In genomic region chr10:39926616-39927139, GRCm38 (mm10) we compare ENCODE assay signal across 8 mouse cellular contexts. TPM values are rescaled to one million over a fixed set of nuclear protein-coding genes. Genes with fewer than 3 reads are reported as not detected.
DNase-seq lines count a peak whose midpoint lies in the region; ATAC-seq and TF ChIP-seq lines count a peak whose summit lies in the region.

Gene Mfsd4b2, minus strand, starts transcription at chr10:39926923.

- 2% methylated on average over 31 of the region's 41 CpGs for whole genome bisulfite sequencing in lung, postnatal 0 days
- 1% methylated on average over 38 of the region's 41 CpGs for WGBS in embryonic facial prominence, embryonic 11.5 days
- under 1% methylated on average over 41 of the region's 41 CpGs for WGBS in hindbrain, embryonic 10.5 days
- 3% methylated on average over 40 of the region's 41 CpGs for WGBS in liver, embryonic 13.5 days (ENCODE audit: insufficient replicate concordance)
- WGBS in cerebellum, adult 2 months: 2% methylated on average over 41 of the region's 41 CpGs

- peak; percentile 35 for DNase-seq in lung, postnatal 0 days (ENCODE audit: low spot score)
- no peak for DNase-seq in lung, postnatal 25 days (ENCODE audit: low spot score)
- DNase-seq in embryonic facial prominence, embryonic 11.5 days (ENCODE audit: low spot score): peak; percentile 52
- DNase-seq in hindbrain, embryonic 10.5 days (ENCODE audit: low spot score): peak; percentile 55
- DNase-seq in liver, embryonic 13.5 days: no peak
- peak; percentile 62 for DNase-seq in retina, embryonic 14.5 days (ENCODE audit: low spot score)
- DNase-seq in natural killer cell, adult 2 months (ENCODE audit: low spot score in 2 of 2): no peak
- DNase-seq in cerebellum, adult 2 months: no peak

- peaks cover 3% of the 10 kb centered on the region; the same call in 1 of the 2 replicates for H3K4me1 ChIP-seq in lung, postnatal 0 days (ENCODE audit: insufficient read depth, low read depth, low read length)
- H3K4me1 ChIP-seq in embryonic facial prominence, embryonic 11.5 days (ENCODE audit: control insufficient read depth, insufficient read depth, low read length): no peaks in the 10 kb centered on the region
- peaks cover 10% of the 10 kb centered on the region for H3K4me1 ChIP-seq in hindbrain, embryonic 10.5 days (replicated peaks)
- peaks cover 11% of the 10 kb centered on the region; the same call in 1 of the 2 replicates for H3K4me1 ChIP-seq in liver, embryonic 13.5 days (replicated peaks)
- no peaks in the 10 kb centered on the region for H3K4me1 ChIP-seq in cerebellum, adult 2 months (ENCODE audit: control insufficient read depth, insufficient read depth, low read length)

- peak; percentile 47 for ATAC-seq in lung, postnatal 0 days
- ATAC-seq in embryonic facial prominence, embryonic 11.5 days (replicated peaks; ENCODE audit: insufficient number of reproducible peaks, low FRiP score, low TSS enrichment, low read depth): peak; percentile 48; the same call in 1 of the 2 replicates
- ATAC-seq in liver, embryonic 13.5 days (ENCODE audit: low read depth): no peak

- H3K4me3 ChIP-seq in lung, postnatal 0 days (ENCODE audit: low read depth, low read length): peak within 1 kb of the TSS; percentile 28
- peak within 1 kb of the TSS; percentile 44 for H3K4me3 ChIP-seq in embryonic facial prominence, embryonic 11.5 days (ENCODE audit: low read depth, low read length)
- peak within 1 kb of the TSS; percentile 61 for H3K4me3 ChIP-seq in hindbrain, embryonic 10.5 days
- H3K4me3 ChIP-seq in liver, embryonic 13.5 days (replicated peaks): peak within 1 kb of the TSS; percentile 45
- H3K4me3 ChIP-seq in cerebellum, adult 2 months (replicated peaks; ENCODE audit: insufficient read depth, low read depth, low read length): no peak within 1 kb of the TSS

- no peaks in the 10 kb centered on the region for H3K36me3 ChIP-seq in lung, postnatal 0 days (ENCODE audit: insufficient read depth, low read length)
- H3K36me3 ChIP-seq in embryonic facial prominence, embryonic 11.5 days (replicated peaks; ENCODE audit: control insufficient read depth, insufficient read depth, low read depth, low read length): no peaks in the 10 kb centered on the region
- H3K36me3 ChIP-seq in hindbrain, embryonic 10.5 days: no peaks in the 10 kb centered on the region
- no peaks in the 10 kb centered on the region for H3K36me3 ChIP-seq in liver, embryonic 13.5 days

- TF ChIP-seq EP300 in lung, postnatal 0 days (IDR thresholded peaks at IDR 0.05): no peak

- H3K27me3 ChIP-seq in lung, postnatal 0 days (replicated peaks; ENCODE audit: insufficient read depth, low read length): no peaks in the 10 kb centered on the region
- H3K27me3 ChIP-seq in embryonic facial prominence, embryonic 11.5 days (ENCODE audit: control insufficient read depth, insufficient read depth, low read length): no peaks in the 10 kb centered on the region; the same call in 1 of the 2 replicates
- peaks cover 35% of the 10 kb centered on the region for H3K27me3 ChIP-seq in hindbrain, embryonic 10.5 days (ENCODE audit: insufficient read depth, poor library complexity, severe bottlenecking)
- peaks cover 32% of the 10 kb centered on the region for H3K27me3 ChIP-seq in liver, embryonic 13.5 days
- no peaks in the 10 kb centered on the region for H3K27me3 ChIP-seq in cerebellum, adult 2 months (ENCODE audit: control insufficient read depth, insufficient read depth, low read length)

- no peak for TF ChIP-seq POLR2A in cerebellum, adult 2 months (IDR thresholded peaks at IDR 0.05; ENCODE audit: borderline replicate concordance, insufficient read depth, low read length)

- H3K27ac ChIP-seq in lung, postnatal 0 days (ENCODE audit: low read length): no peak within 1 kb of the TSS
- H3K27ac ChIP-seq in embryonic facial prominence, embryonic 11.5 days (replicated peaks; ENCODE audit: low read depth, low read length): no peak within 1 kb of the TSS
- peak within 1 kb of the TSS; percentile 81 for H3K27ac ChIP-seq in hindbrain, embryonic 10.5 days
- no peak within 1 kb of the TSS for H3K27ac ChIP-seq in liver, embryonic 13.5 days
- no peak within 1 kb of the TSS for H3K27ac ChIP-seq in cerebellum, adult 2 months (ENCODE audit: insufficient read depth, low read length)

- peak within 1 kb of the TSS; percentile 63 for H3K4me2 ChIP-seq in lung, postnatal 0 days (replicated peaks; ENCODE audit: low read depth, low read length)
- H3K4me2 ChIP-seq in embryonic facial prominence, embryonic 11.5 days (ENCODE audit: low read depth, low read length): peak within 1 kb of the TSS; percentile 72
- peak within 1 kb of the TSS; percentile 63 for H3K4me2 ChIP-seq in liver, embryonic 13.5 days

- no peaks in the 10 kb centered on the region for H3K9me3 ChIP-seq in lung, postnatal 0 days (ENCODE audit: low read length)
- no peaks in the 10 kb centered on the region for H3K9me3 ChIP-seq in embryonic facial prominence, embryonic 11.5 days (replicated peaks; ENCODE audit: control insufficient read depth, low read length)
- no peaks in the 10 kb centered on the region for H3K9me3 ChIP-seq in hindbrain, embryonic 10.5 days
- H3K9me3 ChIP-seq in liver, embryonic 13.5 days (replicated peaks): no peaks in the 10 kb centered on the region

- no peak within 1 kb of the TSS for H3K9ac ChIP-seq in lung, postnatal 0 days (replicated peaks; ENCODE audit: low read depth)
- H3K9ac ChIP-seq in embryonic facial prominence, embryonic 11.5 days (replicated peaks; ENCODE audit: low read length): peak within 1 kb of the TSS; percentile 60
- H3K9ac ChIP-seq in liver, embryonic 13.5 days: peak within 1 kb of the TSS; percentile 36; the same call in 1 of the 2 replicates

- TF ChIP-seq CTCF in lung, postnatal 0 days (IDR thresholded peaks at IDR 0.05): peak; percentile 35; the same call in 1 of the 2 replicates
- TF ChIP-seq CTCF in cerebellum, adult 2 months (IDR thresholded peaks at IDR 0.05; ENCODE audit: borderline replicate concordance, insufficient read depth, low read depth, low read length): no peak

RNA-seq across cellular contexts. Expression of gene Mfsd4b2, which starts in this region (rescaled TPM):
- not detected in 2 replicates for polyA plus RNA-seq in lung, postnatal 0 days (2015; fragmentation: Nextera tagmentation; extraction: Ambion mirVana)
- polyA plus RNA-seq in embryonic facial prominence, embryonic 11.5 days (2014; fragmentation: Nextera tagmentation; extraction: Ambion mirVana): not detected in 2 replicates
- not detected in 2 replicates for polyA plus RNA-seq in hindbrain, embryonic 10.5 days (2016; fragmentation: Nextera tagmentation; extraction: Ambion mirVana)
- polyA plus RNA-seq in liver, embryonic 13.5 days (2015; fragmentation: Nextera tagmentation; extraction: Ambion mirVana): not detected in 2 replicates
- not detected in 2 replicates for polyA plus RNA-seq in cerebellum, adult 2 months (2012; rRNA removed)

Comparison
In these comparisons a context has a peak if more than half of its experiments do, and no peak if none do; other contexts are left out.
1. Peak in DNase-seq, ATAC-seq, H3K4me3 ChIP-seq and H3K4me2 ChIP-seq in lung, postnatal 0 days; RNA of the gene not detected or under 1 TPM.
2. Peak in DNase-seq, ATAC-seq, H3K4me3 ChIP-seq, H3K9ac ChIP-seq and H3K4me2 ChIP-seq in embryonic facial prominence, embryonic 11.5 days; RNA of the gene not detected or under 1 TPM.
3. Peak in DNase-seq, H3K4me3 ChIP-seq and H3K27ac ChIP-seq in hindbrain, embryonic 10.5 days; RNA of the gene not detected or under 1 TPM.